Mouse (Mus musculus) layer of hippocampus, adult 6 months (tissue): ENCODE data around the gene Psmb7. TPM values are rescaled to one million over a fixed set of nuclear protein-coding genes. Genes with fewer than 3 reads are reported as not detected.

Experiments used
- long read RNA-seq, 2 experiments: library from polyadenylated mRNA; unstranded; transcript quantifications; one replicate each; pipeline ENCODE4 v2.0.0; 2019 to 2020
- microRNA-seq: library from miRNA; unstranded; fragments of <30 nt; microRNA quantifications from one replicate; pipeline ENCODE4 v1.2.0, GENCODE M21; 2020
- polyA plus RNA-seq: library from polyadenylated mRNA; unstranded; fragments of <200 nt; fragmentation: Nextera tagmentation; gene quantifications from 2 replicates; pipeline ENCODE4 v1.2.3, GENCODE M21; 2021

The Psmb7 gene
- 95.4 and 98.3 TPM in 2 replicates for polyA plus RNA-seq
- long read RNA-seq, experiment 1, transcript Psmb7-201 (8 exons, 1,160 nt), result major isoform, 89 of 106 reads
- long read RNA-seq, experiment 1, partial matches to known transcripts, result 13 of 106 reads
- long read RNA-seq, experiment 1, other reads (novel, unspliced or antisense), result 4 of 106 reads
- long read RNA-seq, experiment 2, transcript Psmb7-201 (8 exons, 1,160 nt), result major isoform, 30 of 41 reads
- long read RNA-seq, experiment 2, partial matches to known transcripts, result 2 of 41 reads
- long read RNA-seq, experiment 2, other reads (novel, unspliced or antisense), result 9 of 41 reads

GRCm38 (mm10) chr2:38643625-38644427 lies at the start of gene Psmb7:
Psmb7 (minus strand) TSS chr2:38644087.

Small RNA genes within 50 kb of the gene (microRNA-seq; reads per million reads assigned to microRNA genes)
- not detected for gene Gm27634

Other genes with a start within 250 kb of the Psmb7 start
- 66.5 and 77.1 TPM in 2 replicates for gene Nek6, start 132.4 kb downstream of the Psmb7 start, polyA plus RNA-seq
- gene Nr5a1, start 70.5 kb upstream of the Psmb7 start, polyA plus RNA-seq, result not detected in 2 replicates